Mouse (Mus musculus): ENCODE measurements around the gene Dennd4c.
A peak's percentile ranks its signal among the peaks of the same experiment; 100 is the strongest.

The Dennd4c gene

DNA sequence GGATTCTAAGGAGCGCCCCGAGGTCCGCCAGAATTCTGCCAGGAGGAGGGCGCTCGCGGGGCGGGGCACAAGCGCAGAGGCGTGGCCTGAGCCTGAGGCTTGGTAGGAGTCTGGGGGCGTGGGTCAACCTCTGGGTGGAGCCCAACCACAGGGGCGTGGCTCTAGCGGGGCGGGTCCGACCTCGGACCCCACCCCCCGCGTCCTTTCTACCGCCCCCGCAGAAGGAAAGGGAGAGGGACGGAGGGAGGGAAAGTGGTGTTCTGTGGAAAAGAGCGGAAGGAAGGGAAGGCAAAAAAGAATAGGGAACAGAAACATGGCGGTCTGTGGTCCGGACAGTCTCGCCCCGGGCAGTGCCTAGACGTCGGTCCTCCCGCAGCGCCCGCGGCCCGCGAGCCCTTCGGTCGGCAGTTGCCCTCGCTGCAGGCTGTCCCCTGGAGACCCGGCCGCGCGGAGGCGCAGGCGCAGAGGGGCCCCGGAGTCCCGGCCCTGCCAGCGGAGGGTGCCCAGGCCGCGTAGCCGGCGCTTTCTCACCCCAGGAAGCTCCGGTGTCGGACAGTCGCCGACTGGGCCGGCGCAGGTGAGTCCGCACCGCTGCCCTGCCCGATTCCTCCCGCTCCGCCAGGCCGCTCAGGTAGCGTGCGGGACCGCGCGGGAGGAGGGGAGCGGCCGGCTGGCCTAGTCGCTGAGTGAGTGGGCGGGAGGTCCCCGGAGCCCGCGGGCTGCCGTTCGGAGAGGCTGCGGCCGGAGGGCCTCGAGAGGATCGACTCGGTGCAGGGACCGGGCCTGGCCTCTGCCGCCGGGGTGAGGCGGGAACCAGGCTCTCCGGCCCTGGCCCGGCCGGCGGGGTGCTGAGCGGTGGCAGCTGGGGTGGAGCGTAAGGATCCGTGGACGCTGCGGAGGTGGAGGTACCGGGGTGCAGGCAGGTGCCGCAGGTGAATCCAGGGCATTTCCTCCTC lies at the start of gene Dennd4c:
Gene Dennd4c (plus strand): TSS at position 220 of the 956 bp plus-strand sequence.
- DNase-seq: peak; percentile 97 to 99

DNA sequence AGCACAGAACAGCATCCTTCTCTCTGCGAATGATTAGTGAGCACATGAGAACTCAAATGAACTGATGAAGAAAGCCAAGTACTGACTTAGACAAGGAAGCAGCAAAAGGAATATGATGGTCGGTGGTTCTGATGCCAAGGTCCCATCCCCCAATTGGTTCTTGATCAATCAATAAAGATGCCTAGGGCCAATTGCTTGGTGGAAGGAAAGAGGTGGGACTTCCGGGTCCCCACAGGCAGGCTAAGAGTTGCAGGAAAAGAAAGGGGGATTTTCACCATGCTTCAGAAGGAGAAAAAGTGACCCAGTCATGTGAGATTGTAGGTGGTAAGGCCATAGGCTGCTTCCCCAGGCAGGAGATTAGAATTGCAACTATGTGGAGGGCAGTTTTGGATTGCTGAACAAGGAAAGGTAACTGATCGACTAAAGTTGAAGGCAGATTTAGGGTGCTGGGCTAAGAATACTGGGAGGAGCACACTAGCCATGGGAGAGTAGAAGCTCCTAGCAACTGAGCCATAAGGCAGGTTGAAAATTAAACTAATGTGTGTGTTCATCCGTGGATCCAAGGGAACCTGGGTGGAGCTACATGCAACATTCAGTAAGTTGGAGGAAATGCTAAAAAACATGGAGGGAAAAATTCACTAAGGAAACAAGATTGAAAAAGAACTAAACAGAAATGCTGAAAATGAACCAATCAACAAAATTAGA lies 49.0 kb upstream of the Dennd4c start:
- no peak for DNase-seq

DNA sequence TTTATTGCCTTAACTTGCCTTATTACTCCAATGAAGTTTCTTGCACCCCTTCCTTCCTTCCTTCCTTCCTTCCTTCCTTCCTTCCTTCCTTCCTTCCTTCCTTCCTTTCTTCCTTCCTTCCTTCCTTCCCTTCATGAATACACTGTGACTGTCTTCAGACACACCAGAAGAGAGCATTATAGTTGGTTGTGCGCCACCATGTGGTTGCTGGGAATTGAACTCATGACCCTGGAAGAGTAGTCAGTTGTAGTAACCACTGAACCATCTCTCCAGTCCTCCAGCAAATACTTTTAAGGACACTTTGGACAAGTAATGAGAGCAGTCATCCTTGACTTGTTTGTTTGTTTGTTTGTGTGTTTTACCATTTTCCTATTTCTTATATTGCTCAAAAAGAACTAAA lies 39.6 kb upstream of the Dennd4c start:
- no peak for DNase-seq

DNA sequence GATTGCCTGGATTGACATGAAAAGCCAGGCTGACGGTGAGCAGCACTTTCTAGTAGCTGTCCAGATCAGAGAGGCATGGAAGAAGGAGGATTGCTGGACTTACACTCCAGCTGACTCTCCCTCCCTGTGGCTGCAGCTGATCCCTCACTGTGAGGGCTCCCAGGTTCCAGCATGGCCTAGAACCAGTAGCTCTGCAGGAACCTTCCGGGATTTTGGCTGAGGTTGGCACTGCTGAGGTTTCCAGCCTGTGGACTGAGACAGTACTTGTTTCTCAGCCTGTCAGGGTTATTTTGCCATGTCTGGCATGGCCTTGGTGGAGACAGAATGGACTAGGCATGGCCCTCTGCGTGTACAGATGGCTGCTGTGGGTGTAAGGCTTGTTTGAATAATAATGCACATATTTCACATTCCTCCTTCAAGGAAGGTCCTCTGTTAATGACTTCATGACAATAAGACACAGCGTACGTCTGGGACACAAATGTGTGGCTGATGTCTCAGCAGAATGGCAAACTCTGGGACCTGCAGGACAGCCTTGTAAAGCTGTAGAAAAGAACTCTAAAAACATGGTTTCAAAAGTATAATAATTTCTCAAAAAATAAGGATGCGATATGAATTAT lies 38.2 kb upstream of the Dennd4c start:
- no peak for DNase-seq

DNA sequence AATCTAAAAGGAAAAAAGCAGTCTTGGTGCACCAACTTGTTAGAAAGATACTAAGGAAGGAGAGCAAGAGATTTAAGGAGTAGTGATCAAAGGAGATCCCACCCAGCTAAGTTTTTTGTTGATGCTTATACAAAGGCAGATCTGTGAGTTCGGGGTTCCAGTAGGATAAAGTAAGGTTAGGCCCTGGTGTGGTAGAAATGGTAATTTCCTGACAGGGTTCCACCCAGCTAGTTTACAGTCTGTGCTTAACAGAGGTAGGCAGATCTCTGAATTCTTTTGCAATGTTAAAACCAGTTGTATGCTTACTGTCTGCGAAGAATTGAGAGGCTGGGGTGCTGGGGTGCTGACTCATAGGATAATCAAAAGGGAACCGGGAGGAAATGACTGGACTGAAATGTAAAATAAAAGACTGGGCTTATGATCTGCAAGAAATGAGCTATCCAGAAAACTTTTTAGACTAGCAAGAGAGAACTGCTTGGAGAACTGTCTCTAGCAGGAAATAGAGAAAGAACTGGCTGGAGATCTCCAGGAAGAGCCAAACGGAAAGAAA lies 37.6 kb upstream of the Dennd4c start:
- no peak for DNase-seq

DNA sequence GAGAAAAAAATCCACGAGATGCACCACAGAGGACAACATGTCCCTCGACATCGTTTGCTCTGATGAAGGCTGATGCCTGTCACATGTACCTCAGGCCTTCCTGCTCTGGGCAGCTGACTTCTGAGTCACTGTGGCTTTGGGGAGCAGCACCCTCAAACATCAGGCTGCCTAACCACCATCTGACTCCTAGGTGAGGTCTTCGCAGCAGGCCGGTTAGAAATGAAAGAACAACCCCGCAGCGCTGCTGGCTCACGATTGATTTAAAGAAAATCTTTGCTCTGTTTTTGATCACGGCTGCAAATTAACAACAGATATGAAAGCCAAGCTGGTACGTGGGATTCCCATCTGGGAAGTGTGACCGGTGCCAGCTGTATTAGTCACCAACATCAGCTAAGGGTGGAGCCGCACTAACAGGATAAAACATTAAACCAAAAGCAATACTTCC lies 35.6 kb upstream of the Dennd4c start:
- DNase-seq: no peak

DNA sequence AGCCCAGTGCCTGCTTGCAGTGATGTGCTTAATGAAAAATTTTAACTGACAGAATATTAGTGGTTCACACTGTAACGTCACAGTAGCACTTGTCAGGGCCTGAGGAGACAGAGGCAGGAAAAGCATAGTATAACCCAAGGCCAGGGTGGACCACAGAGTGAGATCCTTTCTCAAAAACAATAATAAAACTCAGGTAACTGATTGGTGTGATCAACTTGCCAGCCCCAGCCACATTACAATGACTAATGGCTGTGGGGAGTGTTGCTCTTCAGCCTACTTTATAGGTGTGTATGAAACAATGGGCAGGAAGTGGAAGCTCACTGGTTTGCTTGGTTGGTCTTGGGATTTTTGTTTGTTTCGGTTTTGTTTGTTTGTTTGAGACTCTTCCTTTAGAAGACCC lies 34.8 kb upstream of the Dennd4c start:
- no peak for DNase-seq

DNA sequence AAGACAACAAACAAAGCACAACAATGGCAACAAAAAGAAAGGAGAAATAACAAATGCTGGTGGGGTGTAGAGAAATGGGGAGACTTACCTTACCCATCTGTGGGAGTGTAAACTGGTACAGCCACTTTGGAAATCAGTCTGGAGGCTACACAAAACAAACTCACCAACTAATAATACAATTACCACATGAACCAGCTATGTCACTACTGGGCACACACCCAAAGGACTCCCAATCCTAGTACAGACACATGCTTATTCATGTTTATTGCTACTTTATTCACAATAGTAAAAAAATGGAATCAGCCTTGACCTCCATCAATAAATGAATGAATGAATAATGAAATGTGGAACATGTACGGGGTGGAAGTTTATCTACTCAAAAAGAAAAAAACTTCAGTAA lies 33.0 kb upstream of the Dennd4c start:
- no peak for DNase-seq

DNA sequence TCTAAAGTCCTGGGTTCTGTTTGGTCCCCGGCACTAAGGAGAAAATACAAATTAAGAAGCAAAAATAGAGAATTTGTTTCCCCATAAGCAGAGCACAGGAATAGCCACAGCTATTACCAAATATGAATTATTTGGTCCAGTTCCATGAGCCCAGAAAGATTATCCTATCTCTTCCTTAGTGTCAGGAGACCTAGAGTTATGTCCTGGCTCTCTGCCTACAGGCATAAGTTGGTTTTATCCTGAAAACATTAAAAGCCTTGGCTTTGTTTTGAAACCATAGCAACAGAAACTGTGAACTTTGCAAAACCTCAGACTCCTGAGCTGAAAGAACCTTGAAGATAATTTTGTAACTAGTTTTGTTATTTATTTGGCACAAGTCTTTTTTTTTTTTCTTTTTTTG lies 31.2 kb upstream of the Dennd4c start:
- peak in 1 of 2 experiments; percentile 13 for DNase-seq

DNA sequence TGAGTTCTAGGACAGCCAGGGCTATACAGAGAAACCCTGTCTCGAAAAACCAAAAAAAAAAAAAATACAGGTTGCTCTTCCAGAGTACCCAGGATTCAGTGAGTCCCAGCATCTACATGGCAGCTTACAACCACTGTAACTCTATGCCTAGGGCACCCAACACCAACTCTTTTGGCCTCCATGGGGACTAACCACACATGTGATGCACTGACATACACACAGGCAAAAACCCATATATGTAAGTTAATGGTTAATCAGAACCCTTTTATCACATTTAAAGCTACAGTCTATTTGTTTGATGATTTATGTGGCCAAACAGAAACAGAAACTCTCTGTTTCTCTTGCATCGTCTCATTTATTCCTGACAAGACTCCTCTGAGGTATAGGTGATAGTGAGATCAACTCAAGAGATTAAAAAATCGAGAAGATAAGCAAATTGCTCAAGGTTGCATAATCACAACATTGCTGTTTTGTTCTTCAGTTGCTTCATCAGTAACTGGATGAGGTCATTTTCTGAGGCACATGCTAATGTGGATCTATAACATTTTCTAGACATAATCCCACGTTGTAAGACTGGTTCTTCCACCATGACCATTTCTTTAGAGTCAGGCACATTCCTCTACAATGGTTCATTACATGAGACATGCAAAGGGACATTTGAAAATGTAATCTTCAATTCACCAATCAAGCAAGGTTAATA lies 29.3 kb upstream of the Dennd4c start:
- DNase-seq: no peak

DNA sequence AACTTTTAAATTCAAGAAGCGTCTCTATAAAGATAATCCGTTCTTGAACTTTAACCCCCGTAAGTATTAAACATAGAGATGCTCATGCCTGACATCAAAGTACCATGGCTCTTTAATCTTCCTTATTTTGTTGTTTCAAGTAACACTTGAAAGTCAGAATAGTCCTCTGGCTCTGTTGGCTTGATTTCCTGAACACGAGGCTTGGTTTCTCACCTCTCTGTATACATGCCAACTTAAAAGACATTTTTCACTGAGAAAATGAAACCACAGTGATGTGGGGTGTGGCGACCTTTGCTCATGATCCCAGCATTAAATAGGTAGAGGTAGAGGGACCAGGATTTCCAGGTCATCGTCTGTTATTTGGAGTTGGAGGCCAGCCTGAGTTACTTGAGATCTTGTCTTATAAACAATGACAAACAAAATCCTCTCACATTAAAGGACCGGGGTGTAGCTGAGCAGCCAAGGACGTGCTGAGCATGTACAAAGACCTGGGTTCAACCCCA lies 26.4 kb upstream of the Dennd4c start:
- DNase-seq: peak in 1 of 2 experiments; percentile 6

DNA sequence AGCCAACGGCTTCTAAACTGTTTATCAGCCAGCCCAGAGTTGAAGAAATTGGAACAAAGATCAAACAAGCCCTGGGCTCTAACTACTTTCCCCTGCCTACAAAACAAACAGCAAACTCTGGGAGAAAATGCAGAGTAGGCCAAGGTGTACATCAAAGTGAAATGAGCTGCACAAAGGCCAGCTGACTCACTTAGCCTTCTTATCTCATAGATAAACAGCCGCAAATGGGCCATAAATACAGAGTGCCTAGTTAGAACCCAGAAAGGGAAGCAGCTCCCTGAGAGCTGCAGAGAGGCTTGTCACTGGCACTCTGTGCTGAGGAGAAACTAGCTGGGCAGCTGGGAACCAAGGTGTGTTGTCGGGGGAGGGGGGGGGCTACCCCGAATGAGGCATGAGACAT lies 23.2 kb upstream of the Dennd4c start:
- DNase-seq: no peak

DNA sequence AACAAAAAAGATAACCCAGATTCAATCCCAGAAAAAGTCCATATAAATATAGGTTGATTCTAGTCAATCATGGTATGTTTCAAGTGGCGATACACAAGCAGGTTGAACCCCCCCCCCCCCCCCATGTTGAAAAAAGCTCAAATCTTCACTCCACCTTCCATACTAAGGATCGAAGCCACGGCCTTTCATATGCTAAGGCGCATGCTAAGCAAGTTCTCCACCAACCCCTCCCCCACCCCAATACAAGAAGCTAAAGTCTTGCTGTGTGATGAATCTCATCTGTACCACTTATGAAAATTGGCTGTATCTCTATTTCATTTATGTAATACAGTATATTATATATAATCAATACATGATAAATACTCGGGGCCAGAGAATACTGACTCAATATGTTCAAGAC lies 22.2 kb upstream of the Dennd4c start:
- DNase-seq: no peak

DNA sequence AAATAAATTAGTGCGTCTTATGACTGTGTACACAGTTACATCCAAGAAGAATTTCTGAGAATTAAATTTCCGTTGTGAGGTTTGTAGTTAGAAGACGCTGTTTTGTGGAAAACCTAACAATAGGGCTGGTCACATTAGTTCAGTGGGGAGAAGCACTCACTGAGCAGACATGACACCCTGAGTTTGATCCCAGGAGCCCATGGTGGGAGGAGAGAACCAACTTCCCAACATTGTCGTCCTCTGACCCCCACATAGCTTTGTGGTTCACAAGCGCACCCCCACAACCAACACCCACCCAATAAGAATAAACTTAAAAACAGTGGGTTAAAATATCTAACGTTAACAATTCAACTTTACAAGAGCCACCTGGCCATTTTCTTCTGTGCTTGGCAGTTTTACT lies 18.5 kb upstream of the Dennd4c start:
- no peak for DNase-seq

DNA sequence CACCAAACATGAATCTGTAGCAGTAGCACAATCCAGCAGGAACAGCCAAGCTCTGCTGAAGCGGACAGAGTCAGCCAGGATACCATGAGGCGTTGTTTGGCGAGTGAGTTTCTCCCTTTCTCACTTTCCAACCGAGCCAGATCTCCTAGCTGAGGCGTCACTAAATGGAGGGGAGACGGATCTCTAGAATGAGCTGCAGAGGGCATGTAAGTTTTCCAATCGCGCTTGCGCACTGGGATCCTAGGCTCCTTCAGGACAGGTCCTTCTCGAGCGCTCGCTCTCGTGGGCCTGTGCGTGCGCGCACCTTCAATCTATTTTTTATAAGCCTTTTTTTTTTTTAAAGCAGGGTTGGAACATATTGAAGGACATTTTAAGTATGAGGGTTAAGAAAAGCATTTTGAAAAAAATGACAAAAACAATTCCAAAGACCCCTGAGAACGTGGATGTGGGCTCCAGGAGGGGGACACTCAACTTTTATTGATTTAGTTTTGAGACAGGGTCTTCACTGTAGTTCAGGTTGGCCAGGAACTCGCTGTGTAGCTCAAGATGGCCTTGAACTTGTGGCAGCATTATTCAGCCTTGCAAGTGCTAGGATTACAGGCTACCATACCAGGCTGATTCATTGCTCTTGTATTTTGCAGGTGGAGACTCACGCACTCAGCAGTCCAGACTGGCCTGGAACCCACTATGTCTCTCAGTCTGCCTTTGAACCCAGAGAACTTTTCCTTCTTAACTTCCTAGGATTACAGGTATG lies 14.1 kb upstream of the Dennd4c start:
- no peak for DNase-seq

DNA sequence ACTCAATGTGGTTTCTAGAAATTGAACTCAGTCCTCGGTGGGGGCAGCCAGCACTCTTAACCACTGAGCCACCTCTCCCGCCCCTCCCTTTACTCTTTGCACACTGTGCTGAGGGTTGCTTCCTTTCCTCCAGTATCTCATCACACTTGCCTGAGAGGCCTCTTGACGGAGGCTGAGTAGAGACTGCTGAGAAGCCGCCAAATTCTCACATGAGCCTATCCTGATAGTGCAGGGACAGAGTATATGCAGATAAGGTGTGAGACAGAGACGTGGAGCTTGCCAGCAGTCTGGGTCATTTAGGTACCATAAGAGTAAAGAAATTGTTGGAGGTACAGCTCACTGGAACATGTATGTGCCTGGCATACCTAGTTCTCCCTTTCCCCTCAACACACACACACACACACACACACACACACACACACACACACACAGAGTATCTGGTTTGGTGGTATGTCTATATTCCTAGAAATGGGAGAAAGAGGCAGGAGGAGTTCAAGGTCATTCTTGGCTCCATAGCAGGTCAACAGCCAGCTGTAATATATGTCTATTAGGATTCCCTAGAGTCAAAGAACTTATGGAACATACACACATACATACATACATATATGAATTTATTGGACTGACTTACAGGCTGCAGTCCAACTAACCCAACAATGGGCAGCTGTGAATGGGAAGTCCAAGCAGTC lies 8.9 kb upstream of the Dennd4c start:
- DNase-seq: no peak

DNA sequence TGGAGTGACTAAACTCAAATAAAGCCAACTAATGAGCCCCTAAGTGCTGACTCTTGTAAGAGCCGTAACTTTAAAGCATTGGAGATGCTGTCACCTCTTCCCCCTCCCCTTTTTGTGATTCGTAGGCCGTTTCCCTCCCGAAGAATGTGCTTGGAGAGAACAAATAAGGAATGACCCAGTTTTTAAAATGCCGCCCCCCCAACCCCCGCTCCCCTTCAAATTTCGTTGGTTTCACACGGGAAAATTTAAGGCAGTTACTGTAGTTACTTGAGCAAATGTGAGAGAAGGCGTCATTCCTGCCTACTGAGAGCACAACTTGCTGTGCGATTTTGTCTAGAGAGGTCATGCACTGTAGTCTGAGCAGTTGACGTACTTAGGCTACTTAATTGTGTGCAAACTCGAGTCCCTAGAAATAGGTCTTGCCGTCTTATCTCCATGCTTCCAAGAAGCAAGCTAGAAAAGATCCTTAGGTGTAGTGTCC lies 1.0 kb downstream of the Dennd4c start:
- peak in 1 of 2 experiments; percentile 17 for DNase-seq

DNA sequence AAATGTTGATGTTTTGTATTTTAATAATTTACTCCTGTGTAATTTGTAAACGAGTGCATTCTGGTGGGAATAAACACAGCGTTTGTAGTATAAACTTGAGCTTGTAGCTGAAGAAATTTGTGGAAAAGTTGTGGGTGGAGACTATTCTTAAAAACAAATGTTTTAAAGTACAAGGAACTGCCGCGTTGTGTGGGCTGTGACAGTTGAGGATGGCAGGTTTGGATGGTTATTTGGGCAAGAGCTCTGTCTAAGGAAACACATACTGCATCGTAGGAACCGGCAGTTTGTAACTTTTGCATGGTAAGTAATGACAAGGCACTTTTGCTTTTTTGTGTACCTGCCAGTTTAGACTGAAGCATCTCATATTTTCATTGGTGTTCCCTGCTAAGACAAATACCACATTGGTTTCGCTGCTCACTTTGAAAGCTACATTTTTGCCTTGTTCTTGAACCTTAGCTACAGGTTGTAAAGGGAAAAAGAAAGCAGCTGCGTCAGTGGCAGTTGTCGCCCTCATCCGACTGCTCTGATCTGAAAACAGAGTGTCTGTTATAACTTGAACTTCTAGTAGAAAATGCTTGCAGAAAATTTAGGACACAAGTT lies 2.1 kb downstream of the Dennd4c start:
- DNase-seq: no peak

DNA sequence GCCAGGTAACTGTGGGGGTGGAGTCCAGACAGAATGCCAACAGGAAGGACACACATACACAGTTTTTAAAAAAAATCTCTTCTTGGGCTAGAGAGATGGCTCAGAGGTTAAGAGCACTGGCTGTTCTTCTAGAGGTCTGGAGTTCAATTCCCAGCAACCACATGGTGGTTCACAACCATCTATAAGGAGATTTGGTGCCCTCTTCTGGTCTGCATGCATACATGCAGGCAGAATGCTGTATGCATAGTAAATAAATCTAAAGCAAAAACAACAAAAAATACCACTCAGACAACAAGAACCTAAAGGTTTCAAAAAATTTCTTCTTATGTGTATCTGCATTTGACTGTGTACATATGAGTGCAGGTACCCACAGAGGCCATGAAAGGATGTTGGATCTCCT lies 16.0 kb downstream of the Dennd4c start:
- no peak for DNase-seq

DNA sequence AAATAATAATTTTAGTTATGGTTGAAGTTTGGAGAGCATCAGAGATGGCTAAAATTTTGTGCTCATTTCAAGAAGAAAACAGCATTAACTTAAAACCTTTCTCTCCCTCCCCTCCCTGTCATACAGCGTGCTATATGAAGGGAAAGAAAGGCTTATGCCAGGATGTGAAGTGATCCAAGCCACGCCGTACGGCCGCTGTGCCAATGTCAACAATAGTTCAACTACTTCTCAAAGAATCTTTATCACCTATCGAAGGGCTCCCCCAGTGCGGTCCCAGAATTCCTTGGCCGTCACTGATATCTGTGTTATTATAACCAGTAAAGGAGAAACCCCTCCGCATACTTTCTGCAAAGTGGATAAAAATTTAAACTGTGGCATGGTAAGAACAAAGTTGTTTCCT lies 29.2 kb downstream of the Dennd4c start:
- no peak for DNase-seq

Data from kidney, postnatal 36 days (tissue).